ENCODE assay signal across 7 mouse cellular contexts in the genomic region with DNA sequence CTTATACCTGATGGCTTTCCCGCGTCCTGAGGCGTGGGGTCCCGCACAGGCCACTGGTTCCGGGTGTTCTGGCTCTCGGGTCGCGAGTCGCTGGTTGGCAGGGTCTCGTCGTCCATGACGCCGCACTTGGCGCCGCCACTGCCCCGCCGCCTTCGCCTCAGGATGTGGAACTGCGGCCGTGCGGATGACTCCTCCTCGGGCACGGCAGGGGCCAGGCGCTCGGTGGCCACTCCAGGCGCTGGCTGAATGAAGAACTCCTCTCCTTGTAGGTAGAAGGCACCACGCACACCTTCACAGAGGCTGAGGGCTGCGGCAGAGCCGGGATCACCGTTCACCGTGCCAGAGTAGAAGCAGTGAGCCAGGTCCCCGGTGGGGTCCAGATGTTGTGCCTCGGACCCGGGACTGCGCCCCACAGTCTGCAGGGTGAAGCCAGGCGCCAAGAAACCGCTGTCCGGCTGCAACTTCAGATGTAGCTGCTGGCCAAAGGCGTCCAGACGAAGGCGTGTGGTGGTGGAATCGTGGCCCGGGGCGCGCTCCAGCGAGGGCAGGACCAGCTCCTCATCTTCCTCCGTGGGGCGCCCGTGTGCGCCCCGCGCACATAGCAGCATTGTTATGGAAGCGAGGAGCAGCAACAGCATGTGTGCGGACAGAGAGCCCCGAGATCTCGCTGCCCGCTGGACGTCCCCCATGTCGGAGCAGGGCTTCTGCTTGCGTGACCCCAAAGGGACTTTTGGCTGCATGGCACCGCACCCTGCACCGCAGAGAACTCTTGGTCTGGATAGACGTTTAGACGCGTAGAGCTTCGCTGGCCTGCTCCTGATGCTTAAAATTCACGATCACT. TPM values are rescaled to one million over a fixed set of nuclear protein-coding genes. Genes with fewer than 3 reads are reported as not detected.
DNase-seq lines count a peak whose midpoint lies in the region; ATAC-seq and TF ChIP-seq lines count a peak whose summit lies in the region.

No protein-coding gene starts in this region.

- H3K9me3 ChIP-seq in G1E (replicated peaks), result peaks cover 29% of the 10 kb centered on the region
- H3K9me3 ChIP-seq in forebrain, embryonic 15.5 days, result no peaks in the 10 kb centered on the region
- no peaks in the 10 kb centered on the region for H3K9me3 ChIP-seq in hindbrain, embryonic 10.5 days
- H3K9me3 ChIP-seq in midbrain, embryonic 10.5 days (replicated peaks), result no peaks in the 10 kb centered on the region
- no peaks in the 10 kb centered on the region for H3K9me3 ChIP-seq in stomach, embryonic 16.5 days (replicated peaks; ENCODE audit: control insufficient read depth, low read length)

- peaks cover 3% of the 10 kb centered on the region; the same call in 1 of the 2 replicates for H3K4me1 ChIP-seq in G1E (ENCODE audit: insufficient read depth, low read depth, low read length)
- H3K4me1 ChIP-seq in bone marrow macrophage, adult 2 months (ENCODE audit: control insufficient read depth, insufficient read depth, low read length), result 0 out of 2 replicates have a peak, but pooled peaks cover 2% of the 10 kb centered on the region
- peaks cover 54% of the 10 kb centered on the region for H3K4me1 ChIP-seq in forebrain, embryonic 15.5 days
- H3K4me1 ChIP-seq in hindbrain, embryonic 10.5 days (replicated peaks), result peaks cover 36% of the 10 kb centered on the region
- peaks cover 47% of the 10 kb centered on the region for H3K4me1 ChIP-seq in midbrain, embryonic 10.5 days
- H3K4me1 ChIP-seq in stomach, embryonic 16.5 days (ENCODE audit: control insufficient read depth, insufficient read depth, low read length), result peaks cover 8% of the 10 kb centered on the region

- DNase-seq in G1E (ENCODE audit: low spot score), result no peak
- DNase-seq in hindbrain, embryonic 10.5 days (ENCODE audit: low spot score), result peak; percentile 69
- DNase-seq in left cerebral cortex, adult 2 months (ENCODE audit: extremely low spot score in 1 of 2, low spot score in 2 of 2), result peak; percentile 24 to 34
- DNase-seq in midbrain, embryonic 10.5 days (ENCODE audit: low spot score), result peak; percentile 69

- ATAC-seq in G1E (ENCODE audit: extremely low read depth, insufficient number of reproducible peaks, low FRiP score, poor library complexity, severe bottlenecking), result no peak
- peak; percentile 9; the same call in 1 of the 2 replicates for ATAC-seq in forebrain, embryonic 15.5 days (replicated peaks)
- no peak for ATAC-seq in stomach, embryonic 16.5 days (ENCODE audit: insufficient read depth, low FRiP score)

- peaks cover 24% of the 10 kb centered on the region; the same call in 1 of the 2 replicates for H3K27me3 ChIP-seq in G1E (ENCODE audit: insufficient read depth, low read length)
- no peaks in the 10 kb centered on the region for H3K27me3 ChIP-seq in forebrain, embryonic 15.5 days
- H3K27me3 ChIP-seq in hindbrain, embryonic 10.5 days (ENCODE audit: insufficient read depth, poor library complexity, severe bottlenecking), result no peaks in the 10 kb centered on the region
- no peaks in the 10 kb centered on the region; the same call in 1 of the 2 replicates for H3K27me3 ChIP-seq in midbrain, embryonic 10.5 days (ENCODE audit: low read depth, poor library complexity, severe bottlenecking)
- no peaks in the 10 kb centered on the region for H3K27me3 ChIP-seq in stomach, embryonic 16.5 days (ENCODE audit: control insufficient read depth, insufficient read depth, low read length)

- H3K36me3 ChIP-seq in G1E (replicated peaks), result no peaks in the 10 kb centered on the region
- H3K36me3 ChIP-seq in forebrain, embryonic 15.5 days, result peaks cover 5% of the 10 kb centered on the region; the same call in 1 of the 2 replicates
- H3K36me3 ChIP-seq in hindbrain, embryonic 10.5 days, result peaks cover 30% of the 10 kb centered on the region
- H3K36me3 ChIP-seq in midbrain, embryonic 10.5 days, result peaks cover 30% of the 10 kb centered on the region
- H3K36me3 ChIP-seq in stomach, embryonic 16.5 days (ENCODE audit: control insufficient read depth, insufficient read depth, low read length), result peaks cover 22% of the 10 kb centered on the region

- under 1% methylated on average over 67 of the region's 67 CpGs for WGBS in forebrain, embryonic 15.5 days
- WGBS in hindbrain, embryonic 10.5 days, result under 1% methylated on average over 67 of the region's 67 CpGs
- under 1% methylated on average over 67 of the region's 67 CpGs for WGBS in midbrain, embryonic 10.5 days
- under 1% methylated on average over 67 of the region's 67 CpGs for WGBS in stomach, embryonic 16.5 days

- peak overlapping the region; percentile 62 for H3K9ac ChIP-seq in forebrain, embryonic 15.5 days (replicated peaks)
- H3K9ac ChIP-seq in stomach, embryonic 16.5 days (ENCODE audit: low read length), result peak overlapping the region; percentile 80

- TF ChIP-seq POLR2A in bone marrow macrophage, adult 2 months (IDR thresholded peaks at IDR 0.05; ENCODE audit: borderline replicate concordance, low read depth, low read length), result no peak

- no peak for TF ChIP-seq CTCF in G1E (IDR thresholded peaks at IDR 0.05; ENCODE audit: low read depth, low read length)
- no peak for TF ChIP-seq CTCF in bone marrow macrophage, adult 2 months (IDR thresholded peaks at IDR 0.05; ENCODE audit: low read depth, low read length)
- TF ChIP-seq CTCF in left cerebral cortex, adult 2 months (IDR thresholded peaks at IDR 0.05), result no peak

- 0 out of 2 replicates have a peak overlapping the region, but pooled peaks have one; percentile 15 for H3K27ac ChIP-seq in bone marrow macrophage, adult 2 months (ENCODE audit: insufficient read depth, low read depth, low read length)
- peak overlapping the region; percentile 74 for H3K27ac ChIP-seq in forebrain, embryonic 15.5 days (replicated peaks)
- peak overlapping the region; percentile 92 for H3K27ac ChIP-seq in hindbrain, embryonic 10.5 days
- peak overlapping the region; percentile 78 for H3K27ac ChIP-seq in left cerebral cortex, adult 2 months
- peak overlapping the region; percentile 90 for H3K27ac ChIP-seq in midbrain, embryonic 10.5 days (replicated peaks)
- H3K27ac ChIP-seq in stomach, embryonic 16.5 days (ENCODE audit: low read length), result peak overlapping the region; percentile 98

- peak overlapping the region; percentile 99 for H3K4me2 ChIP-seq in forebrain, embryonic 15.5 days (replicated peaks)
- peak overlapping the region; percentile 84 for H3K4me2 ChIP-seq in stomach, embryonic 16.5 days (ENCODE audit: low read depth, low read length)

- intact Hi-C loops in left cerebral cortex, adult 2 months (cut with DNase I), result loop anchor here (2.0 kb wide), 1 partner anchor 1593 kb away; no protein-coding TSS in a partner anchor

- H3K4me3 ChIP-seq in G1E (ENCODE audit: low read depth, low read length), result peak overlapping the region; percentile 16; the same call in 1 of the 2 replicates
- H3K4me3 ChIP-seq in bone marrow macrophage, adult 2 months (ENCODE audit: insufficient read depth, low read length), result peak overlapping the region; percentile 60
- peak overlapping the region; percentile 56 for H3K4me3 ChIP-seq in forebrain, embryonic 15.5 days
- peak overlapping the region; percentile 79 for H3K4me3 ChIP-seq in hindbrain, embryonic 10.5 days
- H3K4me3 ChIP-seq in left cerebral cortex, adult 2 months, result peak overlapping the region; percentile 69
- H3K4me3 ChIP-seq in midbrain, embryonic 10.5 days, result peak overlapping the region; percentile 78
- peak overlapping the region; percentile 72 for H3K4me3 ChIP-seq in stomach, embryonic 16.5 days (replicated peaks; ENCODE audit: low read length)

RNA-seq across cellular contexts. Expression of gene Adamts1, which starts 0.7 kb away (rescaled TPM):
- total RNA-seq in G1E (2014; fragmentation: Nextera tagmentation) (not detected in 2 replicates), G1E (2017) (0.06 and 0.11 TPM in 2 replicates)
- polyA plus RNA-seq in G1E (2012), result not detected in 2 replicates
- polyA plus RNA-seq in bone marrow macrophage, adult 2 months (2012; ENCODE audit: insufficient read depth, insufficient read length, missing spikeins), result 0.43 and 0.47 TPM in 2 replicates
- 9.6 and 13.0 TPM in 2 replicates for polyA plus RNA-seq in forebrain, embryonic 15.5 days (2015; fragmentation: Nextera tagmentation; extraction: Ambion mirVana)
- polyA plus RNA-seq in hindbrain, embryonic 10.5 days (2016; fragmentation: Nextera tagmentation; extraction: Ambion mirVana), result 15.8 and 16.3 TPM in 2 replicates
- total RNA-seq in left cerebral cortex, adult 2 months (2021), result 10 to 100 TPM; 10.3 to 12.1 TPM
- 15.2 and 17.7 TPM in 2 replicates for polyA plus RNA-seq in midbrain, embryonic 10.5 days (2016; fragmentation: Nextera tagmentation; extraction: Ambion mirVana)
- polyA plus RNA-seq in stomach, embryonic 16.5 days (2015; fragmentation: Nextera tagmentation; extraction: Ambion mirVana), result 35.1 and 37.2 TPM in 2 replicates

Comparison
In these comparisons a context has a peak if more than half of its experiments do, and no peak if none do; other contexts are left out.
1. H3K4me3 ChIP-seq: peak in every context shown above with its lines; median percentile 79 in hindbrain, embryonic 10.5 days; 78 in midbrain, embryonic 10.5 days; 72 in stomach, embryonic 16.5 days; 69 in left cerebral cortex, adult 2 months; 60 in bone marrow macrophage, adult 2 months; 56 in forebrain, embryonic 15.5 days; 16 in G1E.
2. H3K27ac ChIP-seq: peak in every context shown above with its lines; median percentile 98 in stomach, embryonic 16.5 days; 92 in hindbrain, embryonic 10.5 days; 90 in midbrain, embryonic 10.5 days; 78 in left cerebral cortex, adult 2 months; 74 in forebrain, embryonic 15.5 days; 15 in bone marrow macrophage, adult 2 months.